Comparison of ENCODE assay signal across 27 mouse cellular contexts in genomic region chr4:40979430-40979829, GRCm38 (mm10). TPM values are rescaled to one million over a fixed set of nuclear protein-coding genes. Genes with fewer than 3 reads are reported as not detected.
DNase-seq lines count a peak whose midpoint lies in the region; TF ChIP-seq lines count a peak whose summit lies in the region.
"Had no signal": no experiment of that assay in that cellular context is flagged by ENCODE, and none has a peak within 500 bp of the region (broad histone marks: within the 10 kb centered on the region; RNA-seq: fewer than 3 reads in every experiment).

No protein-coding gene starts in this region.

- H3K4me3 ChIP-seq in testis, adult 2 months (ENCODE audit: control insufficient read depth, low read depth, low read length): no peak overlapping the region

- peak overlapping the region; percentile 62 for H3K27ac ChIP-seq in testis, adult 2 months (ENCODE audit: control insufficient read depth, insufficient read depth, low read depth, low read length)

- no peaks in the 10 kb centered on the region for H3K4me1 ChIP-seq in testis, adult 2 months (ENCODE audit: control insufficient read depth, insufficient read depth, low read length)

- TF ChIP-seq CTCF in testis, adult 2 months (IDR thresholded peaks at IDR 0.05; ENCODE audit: control insufficient read depth, insufficient read depth, insufficient replicate concordance, low read depth, low read length): no peak

- H3K36me3 ChIP-seq in testis, adult 2 months (ENCODE audit: control insufficient read depth, insufficient read depth, low read length): no peaks in the 10 kb centered on the region

- no peaks in the 10 kb centered on the region for H3K27me3 ChIP-seq in testis, adult 2 months (ENCODE audit: control insufficient read depth, insufficient read depth, low read length)
- H3K27me3 ChIP-seq: CH12.LX, Patski had no signal

- TF ChIP-seq POLR2A in testis, adult 2 months (IDR thresholded peaks at IDR 0.05; ENCODE audit: control insufficient read depth, low read depth, low read length): no peak

- peak; percentile 40 to 77 for DNase-seq in adrenal gland, adult (ENCODE audit: inconsistent age in 2 of 2, low spot score in 1 of 2)
- DNase-seq in adrenal gland, adult 18-20 months (ENCODE audit: low spot score in 2 of 2): no peak
- peak; percentile 50 for DNase-seq in adrenal gland, adult 2 months
- no peak for DNase-seq in adrenal gland, postnatal 4 days (ENCODE audit: low spot score in 2 of 2)
- peak; percentile 18 for DNase-seq in adrenal gland, postnatal 14 days
- no peak for DNase-seq in adrenal gland, postnatal 10 days
- DNase-seq in testis, postnatal 10 days (ENCODE audit: low spot score): no peak
- DNase-seq: adrenal gland, adult 8-10 months; adrenal gland, postnatal 25 days; adrenal gland, postnatal 36 days; B cell, adult 2 months; cerebellum, adult 11 months; cerebellum, adult 11-12 months; cerebellum, adult 18-20 months; cerebellum, adult 2 months; cerebellum, adult 8-10 months; cerebellum, adult 9-10 months; cerebellum, adult 9-11 months; cerebellum, postnatal 10 days had no signal

RNA-seq across cellular contexts. Expression of gene Nfx1, which starts 8.7 kb away (rescaled TPM):
- 10 to 100 TPM; 96.3 to 97.4 TPM for total RNA-seq in adrenal gland, adult 18-20 months (2021)
- 10 to 100 TPM; 66.1 to 93.2 TPM for total RNA-seq in adrenal gland, adult 2 months (2021)
- 23.7 and 31.0 TPM in 2 replicates for polyA plus RNA-seq in adrenal gland, adult 2 months (2012; rRNA removed)
- 100 to 1,000 TPM; 107 to 110 TPM for total RNA-seq in adrenal gland, postnatal 4 days (2021)
- total RNA-seq in adrenal gland, postnatal 14 days (2021): 63.1 and 69.5 TPM in 2 replicates
- total RNA-seq in adrenal gland, postnatal 10 days (2021): 10 to 100 TPM; 54.9 to 66.9 TPM
- 28.2 and 29.5 TPM in 2 replicates for polyA plus RNA-seq in testis, adult 2 months (2012; rRNA removed)

RNA-seq across cellular contexts. Expression of gene Chmp5, which starts 31.2 kb away (rescaled TPM):
- 100 to 1,000 TPM in 1 of 2 experiments, 10 to 100 TPM in 1; 95.1 to 114 TPM for total RNA-seq in adrenal gland, adult 18-20 months (2021)
- 100 to 1,000 TPM; 101 to 104 TPM for total RNA-seq in adrenal gland, adult 2 months (2021)
- 4.1 and 4.5 TPM in 2 replicates for polyA plus RNA-seq in adrenal gland, adult 2 months (2012; rRNA removed)
- total RNA-seq in adrenal gland, postnatal 4 days (2021): 10 to 100 TPM; 69.0 to 76.8 TPM
- total RNA-seq in adrenal gland, postnatal 14 days (2021): 74.8 and 78.5 TPM in 2 replicates
- total RNA-seq in adrenal gland, postnatal 10 days (2021): 10 to 100 TPM; 62.5 to 69.9 TPM
- 18.0 and 19.0 TPM in 2 replicates for polyA plus RNA-seq in testis, adult 2 months (2012; rRNA removed)

RNA-seq across cellular contexts. Expression of gene Bag1, which starts 31.3 kb away (rescaled TPM):
- total RNA-seq in adrenal gland, adult 18-20 months (2021): 100 to 1,000 TPM; 306 to 371 TPM
- 100 to 1,000 TPM; 274 to 368 TPM for total RNA-seq in adrenal gland, adult 2 months (2021)
- polyA plus RNA-seq in adrenal gland, adult 2 months (2012; rRNA removed): 268 and 567 TPM in 2 replicates
- 100 to 1,000 TPM; 225 to 228 TPM for total RNA-seq in adrenal gland, postnatal 4 days (2021)
- 247 and 248 TPM in 2 replicates for total RNA-seq in adrenal gland, postnatal 14 days (2021)
- total RNA-seq in adrenal gland, postnatal 10 days (2021): 100 to 1,000 TPM; 257 to 267 TPM
- 229 and 254 TPM in 2 replicates for polyA plus RNA-seq in testis, adult 2 months (2012; rRNA removed)

RNA-seq across cellular contexts. Expression of gene Spink4, which starts 59.6 kb away (rescaled TPM):
- total RNA-seq in adrenal gland, adult 18-20 months (2021): 100 to 1,000 TPM in 1 of 2 experiments, not detected in 1; 120 TPM
- 100 to 1,000 TPM in 1 of 2 experiments, not detected in 1; 112 TPM for total RNA-seq in adrenal gland, adult 2 months (2021)
- 6.3 and 15.7 TPM in 2 replicates for polyA plus RNA-seq in adrenal gland, adult 2 months (2012; rRNA removed)
- 10 to 100 TPM; 14.6 to 17.7 TPM for total RNA-seq in adrenal gland, postnatal 4 days (2021)
- 2.3 and 2.8 TPM in 2 replicates for total RNA-seq in adrenal gland, postnatal 14 days (2021)
- total RNA-seq in adrenal gland, postnatal 10 days (2021): 1 to 10 TPM; 4.6 to 4.8 TPM
- polyA plus RNA-seq in testis, adult 2 months (2012; rRNA removed): 5.1 and 11.1 TPM in 2 replicates
- total RNA-seq: CH12.LX, ES-E14, G1E had no signal
- polyA plus RNA-seq: activated CD4-positive, CD25-positive, alpha-beta regulatory T cell, adult 4 months; C2C12; CD4-positive, CD25-positive, alpha-beta regulatory T cell, adult 4 months; G1E; Patski had no signal

Comparison
In these comparisons a context has a peak if more than half of its experiments do, and no peak if none do; other contexts are left out.
1. DNase-seq: peak in adrenal gland, adult (2 of 2), adrenal gland, adult 2 months (single experiment) and adrenal gland, postnatal 14 days (single experiment); none in adrenal gland, adult 18-20 months (0 of 2), adrenal gland, postnatal 4 days (0 of 2), adrenal gland, postnatal 10 days (single experiment) and testis, postnatal 10 days (single experiment).